Mouse (Mus musculus): Measurements from ENCODE around the gene Nckap5. TPM values are rescaled to one million over a fixed set of nuclear protein-coding genes. Genes with fewer than 3 reads are reported as not detected.
"Not testable (repeated sequence)": the region's sequence is repeated elsewhere in the genome, so short reads cannot be mapped to it uniquely, and the experiment has no call there.

Nckap5 gene
- polyA plus RNA-seq, 1 experiment = 0.49 TPM

GRCm38 (mm10) chr1:126829031-126829430 lies 1.6 kb downstream of the Nckap5 start:
- Histone ChIP-seq H3K36me3 (replicated peaks; ENCODE audit: low read length) (no peaks in the 10 kb centered on the region), H3K4me1 (peaks cover 7% of the 10 kb centered on the region; the same call in 1 of the 2 replicates), H3K4me3 (replicated peaks) (no peak overlapping the region), H3K27me3 (replicated peaks) (peaks cover 23% of the 10 kb centered on the region), H3K9me3 (peaks cover 2% of the 10 kb centered on the region; the same call in 1 of the 2 replicates)
- TF ChIP-seq GATA1 (IDR thresholded peaks at IDR 0.05; ENCODE audit: borderline replicate concordance, low read length) (no peak), FLI1 (IDR thresholded peaks at IDR 0.05; ENCODE audit: low read length) (no peak)

GRCm38 (mm10) chr1:126824841-126825240 lies 5.8 kb downstream of the Nckap5 start:
- no peak for TF ChIP-seq GATA1 (IDR thresholded peaks at IDR 0.05; ENCODE audit: borderline replicate concordance, low read length)
- Histone ChIP-seq H3K27me3 (replicated peaks) (peaks cover 7% of the 10 kb centered on the region), H3K36me3 (replicated peaks; ENCODE audit: low read length) (no peaks in the 10 kb centered on the region), H3K4me1 (peaks cover 1% of the 10 kb centered on the region; the same call in 1 of the 2 replicates), H3K9me3 (peaks cover 2% of the 10 kb centered on the region; the same call in 1 of the 2 replicates), H3K4me3 (replicated peaks) (no peak overlapping the region)

GRCm38 (mm10) chr1:126822246-126822645 lies 8.4 kb downstream of the Nckap5 start:
- peaks cover 6% of the 10 kb centered on the region for H3K4me1 ChIP-seq
- H3K4me3 ChIP-seq (replicated peaks) = no peak overlapping the region
- H3K9me3 ChIP-seq = no peaks in the 10 kb centered on the region
- H3K36me3 ChIP-seq (replicated peaks; ENCODE audit: low read length) = no peaks in the 10 kb centered on the region
- H3K27me3 ChIP-seq (replicated peaks) = peaks cover 2% of the 10 kb centered on the region
- TF ChIP-seq FLI1 (IDR thresholded peaks at IDR 0.05; ENCODE audit: low read length) (no peak), GATA1 (IDR thresholded peaks at IDR 0.05; ENCODE audit: borderline replicate concordance, low read length) (no peak)

- no peak for TF ChIP-seq GATA1 (IDR thresholded peaks at IDR 0.05; ENCODE audit: borderline replicate concordance, low read length)
- TF ChIP-seq FLI1 (IDR thresholded peaks at IDR 0.05; ENCODE audit: low read length) = no peak
- no peak overlapping the region for H3K4me3 ChIP-seq (replicated peaks)
- peaks cover 7% of the 10 kb centered on the region for H3K4me1 ChIP-seq
- H3K36me3 ChIP-seq (replicated peaks; ENCODE audit: low read length) = no peaks in the 10 kb centered on the region
- peaks cover 2% of the 10 kb centered on the region for H3K27me3 ChIP-seq (replicated peaks)
- H3K9me3 ChIP-seq = no peaks in the 10 kb centered on the region
These were observed 13.1 kb downstream of the Nckap5 start for GRCm38 (mm10) chr1:126817381-126818034.

GRCm38 (mm10) chr1:126806994-126807611 lies 23.5 kb downstream of the Nckap5 start:
- no peaks in the 10 kb centered on the region for H3K36me3 ChIP-seq (replicated peaks; ENCODE audit: low read length)
- no peaks in the 10 kb centered on the region for H3K9me3 ChIP-seq
- no peaks in the 10 kb centered on the region for H3K4me1 ChIP-seq
- H3K4me3 ChIP-seq (replicated peaks) = no peak overlapping the region
- H3K27me3 ChIP-seq (replicated peaks) = no peaks in the 10 kb centered on the region
- no peak for TF ChIP-seq FLI1 (IDR thresholded peaks at IDR 0.05; ENCODE audit: low read length)
- no peak for TF ChIP-seq GATA1 (IDR thresholded peaks at IDR 0.05; ENCODE audit: borderline replicate concordance, low read length)

- TF ChIP-seq FLI1 (IDR thresholded peaks at IDR 0.05; ENCODE audit: low read length) (no peak), GATA1 (IDR thresholded peaks at IDR 0.05; ENCODE audit: borderline replicate concordance, low read length) (no peak)
- H3K27me3 ChIP-seq (replicated peaks) = no peaks in the 10 kb centered on the region
- H3K9me3 ChIP-seq = no peaks in the 10 kb centered on the region
- no peaks in the 10 kb centered on the region for H3K4me1 ChIP-seq
- no peaks in the 10 kb centered on the region for H3K36me3 ChIP-seq (replicated peaks; ENCODE audit: low read length)
- no peak overlapping the region for H3K4me3 ChIP-seq (replicated peaks)
These were observed 24.1 kb downstream of the Nckap5 start for GRCm38 (mm10) chr1:126806548-126806947.

GRCm38 (mm10) chr1:126802405-126802804 lies 28.2 kb downstream of the Nckap5 start:
- Histone ChIP-seq H3K4me3 (replicated peaks) (no peak overlapping the region), H3K4me1 (no peaks in the 10 kb centered on the region), H3K36me3 (replicated peaks; ENCODE audit: low read length) (no peaks in the 10 kb centered on the region), H3K27me3 (replicated peaks) (no peaks in the 10 kb centered on the region), H3K9me3 (no peaks in the 10 kb centered on the region)
- TF ChIP-seq GATA1 (IDR thresholded peaks at IDR 0.05; ENCODE audit: borderline replicate concordance, low read length) (no peak), FLI1 (IDR thresholded peaks at IDR 0.05; ENCODE audit: low read length) (no peak)

- no peaks in the 10 kb centered on the region for H3K27me3 ChIP-seq (replicated peaks)
- H3K9me3 ChIP-seq = no peaks in the 10 kb centered on the region
- no peaks in the 10 kb centered on the region for H3K36me3 ChIP-seq (replicated peaks; ENCODE audit: low read length)
- TF ChIP-seq GATA1 (IDR thresholded peaks at IDR 0.05; ENCODE audit: borderline replicate concordance, low read length) (no peak), FLI1 (IDR thresholded peaks at IDR 0.05; ENCODE audit: low read length) (no peak)
- no peaks in the 10 kb centered on the region for H3K4me1 ChIP-seq
- no peak overlapping the region for H3K4me3 ChIP-seq (replicated peaks)
These were observed 28.9 kb downstream of the Nckap5 start for GRCm38 (mm10) chr1:126801706-126802105.

GRCm38 (mm10) chr1:126799379-126799798 lies 31.2 kb downstream of the Nckap5 start:
- H3K4me3 ChIP-seq (replicated peaks) = no peak overlapping the region

GRCm38 (mm10) chr1:126780354-126780941 lies 50.2 kb downstream of the Nckap5 start:
- not testable (repeated sequence) for H3K4me1 ChIP-seq; H3K36me3 ChIP-seq (replicated peaks; ENCODE audit: low read length); H3K27me3 ChIP-seq (replicated peaks); H3K9me3 ChIP-seq; H3K4me3 ChIP-seq (replicated peaks)

More at GRCm38 (mm10) chr1:126799379-126799798, 31.2 kb downstream of the Nckap5 start:
- TF ChIP-seq GATA1 (IDR thresholded peaks at IDR 0.05; ENCODE audit: borderline replicate concordance, low read length) (no peak), FLI1 (IDR thresholded peaks at IDR 0.05; ENCODE audit: low read length) (no peak)
- Histone ChIP-seq H3K27me3 (replicated peaks) (no peaks in the 10 kb centered on the region), H3K4me1 (no peaks in the 10 kb centered on the region), H3K36me3 (replicated peaks; ENCODE audit: low read length) (no peaks in the 10 kb centered on the region), H3K9me3 (no peaks in the 10 kb centered on the region)

- not testable (repeated sequence) for H3K36me3 ChIP-seq (replicated peaks; ENCODE audit: low read length); H3K9me3 ChIP-seq; H3K4me3 ChIP-seq (replicated peaks); H3K4me1 ChIP-seq; H3K27me3 ChIP-seq (replicated peaks)
These were observed 56.7 kb downstream of the Nckap5 start for GRCm38 (mm10) chr1:126773947-126774346.

All from megakaryocyte, embryonic 14.5 days (primary cell).